Mouse (Mus musculus): Measurements from ENCODE around the gene Ezr. TPM values are rescaled to one million over a fixed set of nuclear protein-coding genes. Genes with fewer than 3 reads are reported as not detected.
A peak's percentile ranks its signal among the peaks of the same experiment; 100 is the strongest.

Ezr gene
- polyA plus RNA-seq, 1 experiment, result 35.9 TPM

- no peak for TF ChIP-seq MAX (IDR thresholded peaks at IDR 0.05; ENCODE audit: low read depth)
- no peak for TF ChIP-seq REST (IDR thresholded peaks at IDR 0.05; ENCODE audit: insufficient read depth, insufficient read length)
- no peak for TF ChIP-seq POLR2AphosphoS2 (IDR thresholded peaks at IDR 0.05; ENCODE audit: insufficient read length, low read depth)
- no peak for TF ChIP-seq TCF12 (IDR thresholded peaks at IDR 0.05; ENCODE audit: insufficient read depth, poor library complexity, severe bottlenecking)
- no peak for TF ChIP-seq POLR2A (IDR thresholded peaks at IDR 0.05; ENCODE audit: insufficient read length, low read depth)
- no peak for TF ChIP-seq CEBPB (IDR thresholded peaks at IDR 0.05; ENCODE audit: insufficient read depth, poor library complexity, severe bottlenecking)
- no peak for TF ChIP-seq MYOG (IDR thresholded peaks at IDR 0.05; ENCODE audit: control insufficient read depth in 1 of 3, insufficient read depth in 1 of 3, insufficient read length in 2 of 3, low read depth in 2 of 3)
- no peak for TF ChIP-seq E2F4 (IDR thresholded peaks at IDR 0.05; ENCODE audit: insufficient read depth)
- TF ChIP-seq TCF3 (IDR thresholded peaks at IDR 0.05; ENCODE audit: insufficient read length, low read depth), result no peak
- peak overlapping the region; percentile 94 for H3K4me2 ChIP-seq (ENCODE audit: low read depth)
- peaks cover 81% of the 10 kb centered on the region for H3K79me2 ChIP-seq (ENCODE audit: control insufficient read depth, insufficient read depth)
- no peaks in the 10 kb centered on the region for H3K36me3 ChIP-seq (ENCODE audit: control insufficient read depth, insufficient read depth)
- H3ac ChIP-seq (ENCODE audit: control insufficient read depth, insufficient read length), result no peak overlapping the region
- H3K4me3 ChIP-seq, result peak overlapping the region; percentile 91
- no peaks in the 10 kb centered on the region for H3K27me3 ChIP-seq (ENCODE audit: control insufficient read depth, insufficient read depth, insufficient read length)
These were observed 4.8 kb downstream of the Ezr start for GRCm38 (mm10) chr17:6777629-6778331.

GRCm38 (mm10) chr17:6777061-6777460 lies 5.5 kb downstream of the Ezr start:
- no peaks in the 10 kb centered on the region for H3K36me3 ChIP-seq (ENCODE audit: control insufficient read depth, insufficient read depth)

GRCm38 (mm10) chr17:6776576-6776975 lies 6.0 kb downstream of the Ezr start:
- Histone ChIP-seq H3ac (ENCODE audit: control insufficient read depth, insufficient read length) (no peak overlapping the region), H3K36me3 (ENCODE audit: control insufficient read depth, insufficient read depth) (no peaks in the 10 kb centered on the region), H3K79me2 (ENCODE audit: control insufficient read depth, insufficient read depth) (peaks cover 85% of the 10 kb centered on the region), H3K4me3 (no peak overlapping the region), H3K27me3 (ENCODE audit: control insufficient read depth, insufficient read depth, insufficient read length) (no peaks in the 10 kb centered on the region), H3K4me2 (ENCODE audit: low read depth) (no peak overlapping the region)
- TF ChIP-seq SRF (IDR thresholded peaks at IDR 0.05; ENCODE audit: control insufficient read depth, insufficient read length, low read depth) (no peak), TCF12 (IDR thresholded peaks at IDR 0.05; ENCODE audit: insufficient read depth, poor library complexity, severe bottlenecking) (no peak), E2F4 (IDR thresholded peaks at IDR 0.05; ENCODE audit: insufficient read depth) (no peak), POLR2A (IDR thresholded peaks at IDR 0.05; ENCODE audit: insufficient read length, low read depth) (no peak), REST (IDR thresholded peaks at IDR 0.05; ENCODE audit: insufficient read depth, insufficient read length) (no peak), POLR2AphosphoS2 (IDR thresholded peaks at IDR 0.05; ENCODE audit: insufficient read length, low read depth) (no peak)

More at GRCm38 (mm10) chr17:6777061-6777460, 5.5 kb downstream of the Ezr start:
- no peak overlapping the region for H3K4me2 ChIP-seq (ENCODE audit: low read depth)
- no peak overlapping the region for H3ac ChIP-seq (ENCODE audit: control insufficient read depth, insufficient read length)
- H3K79me2 ChIP-seq (ENCODE audit: control insufficient read depth, insufficient read depth), result peaks cover 86% of the 10 kb centered on the region
- no peak overlapping the region for H3K4me3 ChIP-seq
- TF ChIP-seq REST (IDR thresholded peaks at IDR 0.05; ENCODE audit: insufficient read depth, insufficient read length), result no peak
- TF ChIP-seq TCF12 (IDR thresholded peaks at IDR 0.05; ENCODE audit: insufficient read depth, poor library complexity, severe bottlenecking), result no peak
- no peak for TF ChIP-seq POLR2A (IDR thresholded peaks at IDR 0.05; ENCODE audit: insufficient read length, low read depth)
- H3K27me3 ChIP-seq (ENCODE audit: control insufficient read depth, insufficient read depth, insufficient read length), result no peaks in the 10 kb centered on the region

GRCm38 (mm10) chr17:6776123-6776522 lies 6.5 kb downstream of the Ezr start:
- TF ChIP-seq REST (IDR thresholded peaks at IDR 0.05; ENCODE audit: insufficient read depth, insufficient read length) (no peak), CEBPB (IDR thresholded peaks at IDR 0.05; ENCODE audit: insufficient read depth, poor library complexity, severe bottlenecking) (no peak), TCF12 (IDR thresholded peaks at IDR 0.05; ENCODE audit: insufficient read depth, poor library complexity, severe bottlenecking) (no peak), E2F4 (IDR thresholded peaks at IDR 0.05; ENCODE audit: insufficient read depth) (no peak), USF1 (IDR thresholded peaks at IDR 0.05; ENCODE audit: low read depth) (no peak), MAX (IDR thresholded peaks at IDR 0.05; ENCODE audit: low read depth) (no peak), POLR2AphosphoS2 (IDR thresholded peaks at IDR 0.05; ENCODE audit: insufficient read length, low read depth) (no peak), MYOG (IDR thresholded peaks at IDR 0.05; ENCODE audit: control insufficient read depth in 1 of 3, insufficient read depth in 1 of 3, insufficient read length in 2 of 3, low read depth in 2 of 3) (no peak), SRF (IDR thresholded peaks at IDR 0.05; ENCODE audit: control insufficient read depth, insufficient read length, low read depth) (no peak), POLR2A (IDR thresholded peaks at IDR 0.05; ENCODE audit: insufficient read length, low read depth) (no peak), TCF3 (IDR thresholded peaks at IDR 0.05; ENCODE audit: insufficient read length, low read depth) (no peak), MYOD1 (IDR thresholded peaks at IDR 0.05; ENCODE audit: control insufficient read depth in 1 of 3, insufficient read length in 2 of 3, low read depth in 2 of 3) (no peak)
- Histone ChIP-seq H3K36me3 (ENCODE audit: control insufficient read depth, insufficient read depth) (no peaks in the 10 kb centered on the region), H3ac (ENCODE audit: control insufficient read depth, insufficient read length) (no peak overlapping the region), H3K79me2 (ENCODE audit: control insufficient read depth, insufficient read depth) (peaks cover 83% of the 10 kb centered on the region), H3K4me2 (ENCODE audit: low read depth) (no peak overlapping the region), H3K27me3 (ENCODE audit: control insufficient read depth, insufficient read depth, insufficient read length) (no peaks in the 10 kb centered on the region), H3K4me3 (no peak overlapping the region)

GRCm38 (mm10) chr17:6775671-6776070 lies 6.9 kb downstream of the Ezr start:
- no peak overlapping the region for H3ac ChIP-seq (ENCODE audit: control insufficient read depth, insufficient read length)
- H3K27me3 ChIP-seq (ENCODE audit: control insufficient read depth, insufficient read depth, insufficient read length), result no peaks in the 10 kb centered on the region
- H3K4me2 ChIP-seq (ENCODE audit: low read depth), result no peak overlapping the region
- no peaks in the 10 kb centered on the region for H3K36me3 ChIP-seq (ENCODE audit: control insufficient read depth, insufficient read depth)
- H3K4me3 ChIP-seq, result no peak overlapping the region
- TF ChIP-seq USF1 (IDR thresholded peaks at IDR 0.05; ENCODE audit: low read depth) (no peak), POLR2AphosphoS2 (IDR thresholded peaks at IDR 0.05; ENCODE audit: insufficient read length, low read depth) (no peak), TCF12 (IDR thresholded peaks at IDR 0.05; ENCODE audit: insufficient read depth, poor library complexity, severe bottlenecking) (no peak), REST (IDR thresholded peaks at IDR 0.05; ENCODE audit: insufficient read depth, insufficient read length) (no peak), CEBPB (IDR thresholded peaks at IDR 0.05; ENCODE audit: insufficient read depth, poor library complexity, severe bottlenecking) (no peak), MYOG (IDR thresholded peaks at IDR 0.05; ENCODE audit: control insufficient read depth in 1 of 3, insufficient read depth in 1 of 3, insufficient read length in 2 of 3, low read depth in 2 of 3) (no peak), E2F4 (IDR thresholded peaks at IDR 0.05; ENCODE audit: insufficient read depth) (no peak), POLR2A (IDR thresholded peaks at IDR 0.05; ENCODE audit: insufficient read length, low read depth) (no peak)
- H3K79me2 ChIP-seq (ENCODE audit: control insufficient read depth, insufficient read depth), result peaks cover 82% of the 10 kb centered on the region
